Mouse (Mus musculus) megakaryocyte progenitor cell, adult 5-6 weeks (primary cell): ENCODE data around the gene Tmem80. TPM values are rescaled to one million over a fixed set of nuclear protein-coding genes. Genes with fewer than 3 reads are reported as not detected.

Source experiments
- ATAC-seq: replicated peaks from 2 replicates; pipeline ENCODE4 v1.8.0; 2016; ENCODE audit warnings: mild to moderate bottlenecking, moderate TSS enrichment, inconsistent platforms; ENCODE audit not compliant: poor library complexity
- total RNA-seq, 2 experiments: library from RNA; stranded (forward) in 1 of 2; stranded (reverse) in 1 of 2; fragments of 157-497, 149-512 nt in 1 of 2; fragments of 200-1000 nt in 1 of 2; gene quantifications; 2 replicates each; pipeline versions ENCODE4 v1.2.3 to v1.2.4; 2015 to 2017

Tmem80 gene
- 11.1 and 11.7 TPM in 2 replicates for total RNA-seq (2015)
- 9.1 and 9.2 TPM in 2 replicates for total RNA-seq (2017)

GRCm38 (mm10) chr7:141327469-141328372 is at the start of gene Tmem80, which contains the start of gene Deaf1:
Gene Tmem80 (plus strand): TSS chr7:141327739.
Gene Deaf1 (minus strand): TSS chr7:141327690.
- peak; percentile 86 for ATAC-seq

- peak; percentile 61 for ATAC-seq
These were observed 48.6 kb upstream of the Tmem80 start, which contains the start of gene Sct for GRCm38 (mm10) chr7:141278766-141279590. Gene Sct (minus strand): TSS chr7:141279133.

DNA sequence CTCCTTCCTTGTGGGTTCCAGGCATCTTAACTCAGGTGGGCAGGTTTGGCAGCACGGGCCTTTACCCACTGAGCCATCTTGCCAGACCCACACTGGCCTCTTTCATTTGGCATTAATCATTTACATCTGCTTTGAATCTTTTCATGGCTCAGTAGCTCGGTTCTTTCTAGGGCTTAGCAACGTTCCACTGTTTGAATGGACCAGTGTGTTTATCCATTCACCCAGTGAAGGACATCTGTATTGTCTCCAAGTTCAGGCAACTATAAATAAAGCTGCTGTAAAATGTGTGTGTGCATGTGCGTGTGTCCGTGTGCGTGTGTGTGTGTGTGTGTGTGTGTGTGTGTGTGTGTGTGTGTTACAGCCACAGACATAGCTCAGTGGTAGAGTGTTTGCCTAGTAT is 46.1 kb upstream of the Tmem80 start:
- ATAC-seq: no peak

- ATAC-seq: no peak
These were observed 44.8 kb upstream of the Tmem80 start for GRCm38 (mm10) chr7:141282756-141283155.

- ATAC-seq: no peak
These were observed 39.5 kb upstream of the Tmem80 start for GRCm38 (mm10) chr7:141288042-141288441.

GRCm38 (mm10) chr7:141291921-141292582 is 35.5 kb upstream of the Tmem80 start, which contains the start of gene Drd4:
Gene Drd4 (plus strand): TSS chr7:141292006.
- ATAC-seq: no peak

- no peak for ATAC-seq
These were observed 34.8 kb upstream of the Tmem80 start for GRCm38 (mm10) chr7:141292583-141293388.

DNA sequence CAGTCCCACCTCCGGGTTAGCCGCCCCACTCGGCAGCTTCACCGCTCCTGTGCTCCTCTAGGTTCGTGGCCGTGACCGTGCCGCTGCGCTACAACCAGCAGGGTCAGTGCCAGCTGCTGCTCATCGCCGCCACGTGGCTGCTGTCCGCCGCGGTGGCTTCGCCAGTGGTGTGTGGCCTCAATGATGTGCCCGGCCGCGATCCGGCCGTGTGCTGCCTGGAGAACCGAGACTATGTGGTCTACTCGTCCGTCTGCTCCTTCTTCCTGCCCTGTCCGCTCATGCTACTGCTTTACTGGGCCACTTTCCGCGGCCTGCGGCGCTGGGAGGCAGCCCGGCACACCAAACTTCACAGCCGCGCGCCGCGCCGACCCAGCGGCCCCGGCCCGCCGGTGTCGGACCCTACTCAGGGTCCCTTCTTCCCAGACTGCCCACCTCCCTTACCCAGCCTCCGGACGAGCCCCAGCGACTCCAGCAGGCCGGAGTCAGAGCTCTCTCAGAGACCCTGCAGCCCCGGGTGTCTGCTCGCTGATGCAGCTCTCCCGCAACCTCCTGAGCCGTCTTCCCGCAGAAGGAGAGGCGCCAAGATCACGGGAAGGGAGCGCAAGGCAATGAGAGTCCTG is 33.6 kb upstream of the Tmem80 start:
- peak; percentile 37 for ATAC-seq

DNA sequence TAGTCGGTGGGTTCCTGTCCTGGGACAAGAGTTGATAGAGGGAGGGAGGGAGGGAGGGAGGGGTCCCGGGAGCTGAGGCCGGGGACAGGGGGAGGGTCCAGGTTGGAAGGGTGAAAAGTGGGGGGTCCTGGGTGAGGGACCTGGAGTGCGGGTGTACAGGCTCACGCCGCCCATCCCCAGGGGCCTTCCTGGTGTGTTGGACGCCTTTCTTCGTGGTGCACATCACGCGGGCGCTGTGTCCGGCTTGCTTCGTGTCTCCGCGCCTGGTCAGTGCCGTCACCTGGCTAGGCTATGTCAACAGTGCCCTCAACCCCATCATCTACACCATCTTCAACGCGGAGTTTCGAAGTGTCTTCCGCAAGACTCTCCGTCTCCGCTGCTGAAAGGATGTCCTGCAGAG is 33.1 kb upstream of the Tmem80 start:
- no peak for ATAC-seq

DNA sequence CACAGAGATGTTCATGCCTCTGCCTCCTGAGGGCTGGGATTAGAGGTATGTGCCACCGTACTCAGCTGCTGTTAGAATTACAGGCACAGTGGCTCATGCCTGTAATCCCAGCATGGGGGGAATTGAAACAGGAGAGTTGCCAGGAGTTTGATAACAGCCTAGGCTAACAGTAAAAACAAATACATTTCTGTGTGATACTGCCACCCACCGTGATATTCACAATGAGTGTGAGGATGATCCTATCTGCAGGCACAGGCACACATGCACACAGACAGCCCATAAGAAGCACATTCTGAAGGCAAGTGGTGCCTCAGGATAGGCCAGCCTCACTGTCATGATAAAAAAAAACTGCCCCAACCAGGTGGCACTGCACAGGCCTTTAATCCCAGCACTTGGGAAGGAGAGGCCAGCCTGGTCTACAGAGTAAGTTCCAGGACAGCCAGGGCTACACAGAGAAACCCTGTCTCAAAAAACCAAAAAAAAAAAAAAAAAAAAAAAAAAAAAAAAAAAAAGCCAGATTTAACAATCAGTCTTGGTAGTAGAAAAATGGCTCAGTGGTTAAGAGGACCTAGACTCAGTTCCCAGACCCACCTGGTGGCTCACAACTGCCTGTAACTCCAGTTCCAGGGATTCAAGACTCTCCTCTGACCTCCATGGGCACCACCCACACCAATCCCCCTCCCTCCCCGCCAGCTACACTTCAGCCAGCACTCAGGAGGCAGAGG is 29.5 kb upstream of the Tmem80 start:
- peak; percentile 67 for ATAC-seq

DNA sequence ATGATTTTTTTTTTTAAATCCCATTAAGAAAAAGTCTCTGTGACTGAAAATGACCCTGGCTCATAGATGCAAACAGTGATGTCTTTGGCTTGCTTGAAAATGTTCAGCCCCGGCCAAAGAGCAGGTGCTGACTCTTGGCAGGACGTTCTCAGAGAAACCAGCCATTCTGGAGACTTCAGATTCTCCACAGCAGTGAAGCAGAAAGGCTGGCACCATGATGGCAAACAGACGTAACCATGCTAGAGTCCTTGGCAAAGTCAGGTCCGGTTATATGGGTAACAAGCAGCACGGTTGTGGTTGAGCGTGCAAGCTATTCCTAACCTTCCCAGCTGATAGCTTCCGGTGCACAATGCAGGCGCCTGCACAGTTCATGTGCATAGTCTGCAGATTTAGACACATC is 28.4 kb upstream of the Tmem80 start:
- no peak for ATAC-seq

DNA sequence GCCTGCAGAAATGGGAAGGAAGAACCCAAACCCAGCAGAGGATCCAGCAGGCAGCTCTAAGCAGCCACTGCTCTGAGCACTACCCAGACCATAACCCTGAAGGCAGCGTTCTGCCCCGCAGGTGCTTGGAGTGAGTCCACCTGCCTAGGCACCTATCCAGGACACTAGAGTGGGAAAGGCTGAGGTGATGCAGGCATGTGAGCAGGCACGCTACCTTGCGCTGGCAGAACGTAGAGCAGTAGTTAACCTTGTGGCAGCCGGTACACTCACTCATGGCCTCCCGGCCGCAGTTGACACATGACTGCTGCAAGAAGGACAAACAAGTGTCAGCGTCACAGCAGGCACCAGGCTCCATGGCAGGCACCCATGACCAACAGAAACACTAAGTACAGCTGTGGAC is 26.2 kb upstream of the Tmem80 start:
- ATAC-seq: no peak

DNA sequence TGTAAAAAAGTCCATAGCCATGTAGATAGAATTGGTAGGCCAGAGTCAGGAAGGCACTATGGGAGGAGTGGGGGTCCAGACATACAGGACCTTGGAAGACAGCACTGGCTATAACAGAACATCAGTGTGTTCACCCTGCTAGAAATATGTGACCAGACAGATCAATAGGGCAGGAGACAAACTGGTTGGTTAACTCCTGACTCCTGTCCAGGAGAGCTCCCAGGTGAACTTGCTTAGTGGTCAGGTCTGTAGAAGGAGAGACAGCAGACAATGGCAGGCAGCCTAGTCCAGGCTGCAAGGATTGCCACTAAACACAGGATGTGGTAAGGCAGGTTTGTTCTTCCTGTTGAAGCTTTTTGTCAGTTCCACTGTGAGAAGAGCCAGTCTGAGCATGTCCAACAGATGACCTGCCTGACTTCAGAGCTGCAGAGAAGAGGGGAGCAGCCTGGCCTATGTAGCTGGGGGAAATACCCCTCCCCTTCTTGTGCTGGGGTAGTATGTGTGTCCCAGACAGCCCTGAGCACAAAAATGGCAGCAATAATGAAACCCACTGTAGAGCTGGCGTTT is 24.8 kb upstream of the Tmem80 start:
- ATAC-seq: no peak; the same call in 1 of the 2 replicates

DNA sequence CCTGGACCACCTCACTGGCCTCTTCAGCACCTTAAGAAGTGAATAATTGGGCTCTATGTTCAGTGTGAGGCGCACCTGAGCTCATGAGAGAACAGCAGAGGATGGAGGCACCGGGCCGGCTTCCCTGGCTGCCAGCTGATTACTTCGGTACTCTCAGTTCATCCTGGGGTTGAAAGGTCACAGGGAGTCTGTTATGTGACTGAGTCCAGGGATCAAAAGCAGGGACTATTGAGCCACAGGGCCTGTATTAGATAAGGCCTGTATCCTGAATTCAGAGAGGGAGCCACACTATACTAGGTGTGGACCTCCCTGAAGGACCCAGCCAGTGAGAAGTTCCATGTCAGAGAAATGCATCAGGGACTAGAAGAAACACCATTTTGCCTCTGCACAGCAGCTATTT is 23.0 kb upstream of the Tmem80 start:
- ATAC-seq: no peak

DNA sequence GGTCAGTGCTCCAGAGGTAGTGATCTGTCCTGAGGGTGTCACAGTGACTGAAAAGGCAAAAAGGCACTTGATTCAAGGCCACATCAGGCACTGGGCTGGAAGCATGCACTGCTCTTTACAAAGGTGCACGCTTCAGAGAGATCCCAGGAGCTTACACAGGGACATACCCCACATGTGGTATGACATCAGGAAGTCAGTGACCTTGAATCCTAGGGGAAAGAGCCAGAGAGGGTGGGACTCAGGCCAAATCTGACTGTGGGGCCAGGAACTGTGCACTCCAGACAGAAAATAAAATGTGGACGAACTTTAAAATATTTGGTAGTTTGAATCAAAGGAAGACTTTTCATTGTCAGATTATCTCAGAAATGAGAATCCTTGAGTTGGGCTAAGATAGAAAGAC is 13.1 kb upstream of the Tmem80 start:
- ATAC-seq: no peak

GRCm38 (mm10) chr7:141315076-141315475 is 12.5 kb upstream of the Tmem80 start:
- ATAC-seq: no peak

DNA sequence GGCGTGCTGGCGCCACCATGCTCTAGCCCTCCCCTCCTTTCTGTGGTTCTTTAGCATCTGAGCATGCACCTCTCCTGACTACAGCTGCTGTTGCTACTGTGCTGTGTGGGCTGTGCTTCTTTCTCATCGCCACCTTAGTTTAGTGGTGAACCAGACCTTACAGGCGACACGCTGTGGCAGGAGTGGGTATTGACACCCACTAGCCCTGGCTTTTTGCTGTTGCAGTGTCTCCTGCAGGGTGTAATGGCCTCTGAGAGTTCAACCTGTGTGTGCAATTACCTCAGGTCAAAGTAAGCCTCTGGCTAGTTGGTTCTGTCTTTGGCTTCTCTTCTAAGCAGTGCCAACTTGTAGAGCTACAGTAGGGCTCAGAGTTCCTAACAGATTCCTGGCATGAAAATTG is 11.6 kb upstream of the Tmem80 start:
- ATAC-seq: peak; percentile 100

GRCm38 (mm10) chr7:141317619-141318132 is 9.9 kb upstream of the Tmem80 start:
- no peak for ATAC-seq
